Mouse (Mus musculus) gastrocnemius, adult 18-20 months (tissue): ENCODE results near the gene Cbx1. TPM values are rescaled to one million over a fixed set of nuclear protein-coding genes. Genes with fewer than 3 reads are reported as not detected.
"Not testable (repeated sequence)": the region's sequence is repeated elsewhere in the genome, so short reads cannot be mapped to it uniquely, and the experiment has no call there.

Experiments used
- DNase-seq: peaks from one replicate; pipeline ENCODE4 v3.0.0; 2021; ENCODE audit warnings: low spot score
- microRNA-seq: library from miRNA; unstranded; fragments of <30 nt; microRNA quantifications from one replicate; pipeline ENCODE4 v1.2.0, GENCODE M21; 2021
- total RNA-seq, 2 experiments: library from RNA; stranded (reverse); gene quantifications; 2 replicates each; pipeline ENCODE4 v1.2.3; 2021

The Cbx1 gene
- total RNA-seq, 2 experiments from 2014 or later, result 34.2 to 36.1 TPM

GRCm38 (mm10) chr11:96837298-96837697, 48.4 kb downstream of the Cbx1 start:
- DNase-seq, result peak; percentile 61

- DNase-seq, result no peak
These were observed 49.4 kb downstream of the Cbx1 start for GRCm38 (mm10) chr11:96838341-96838740.

DNA sequence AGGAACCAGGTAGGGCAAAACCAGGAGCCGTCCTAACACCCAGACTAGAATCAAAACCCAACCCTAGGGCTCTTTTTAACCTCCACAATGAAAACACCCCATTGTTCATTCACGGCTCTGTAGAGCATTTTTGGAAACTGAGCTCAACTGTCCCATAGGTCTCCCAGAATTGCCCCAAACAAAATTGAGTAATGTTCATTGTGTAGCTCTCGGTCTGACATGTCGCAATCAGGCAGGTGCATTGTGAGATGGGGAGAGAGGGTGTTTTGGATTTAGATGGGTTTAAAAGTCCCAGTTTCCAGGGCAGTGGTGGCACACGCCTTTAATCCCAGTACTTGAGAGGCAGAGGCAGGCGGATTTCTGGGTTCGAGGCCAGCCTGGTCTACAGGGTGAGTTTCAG, 50.5 kb downstream of the Cbx1 start:
- DNase-seq, result no peak

- DNase-seq, result no peak
These were observed 51.0 kb downstream of the Cbx1 start for GRCm38 (mm10) chr11:96839877-96840276.

DNA sequence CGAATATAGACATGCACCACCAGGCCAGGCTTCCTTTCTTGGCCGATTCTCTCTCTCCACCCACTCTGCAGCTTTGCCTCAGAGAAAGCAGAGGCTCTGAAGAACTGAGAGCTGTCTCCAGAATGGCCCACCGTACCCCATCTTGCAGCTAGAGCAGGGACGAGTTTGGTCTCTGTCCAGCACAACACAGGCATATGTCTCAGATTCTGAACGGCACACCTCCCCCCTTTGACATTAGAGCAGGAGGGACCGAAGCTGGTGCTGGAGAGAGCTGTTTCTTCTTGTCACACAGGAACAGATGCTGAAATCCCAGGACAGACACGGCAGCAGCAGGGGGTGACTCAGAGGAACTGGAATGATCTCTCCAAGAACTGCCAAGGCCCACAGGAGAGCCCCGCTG, 51.4 kb downstream of the Cbx1 start:
- DNase-seq, result no peak

DNA sequence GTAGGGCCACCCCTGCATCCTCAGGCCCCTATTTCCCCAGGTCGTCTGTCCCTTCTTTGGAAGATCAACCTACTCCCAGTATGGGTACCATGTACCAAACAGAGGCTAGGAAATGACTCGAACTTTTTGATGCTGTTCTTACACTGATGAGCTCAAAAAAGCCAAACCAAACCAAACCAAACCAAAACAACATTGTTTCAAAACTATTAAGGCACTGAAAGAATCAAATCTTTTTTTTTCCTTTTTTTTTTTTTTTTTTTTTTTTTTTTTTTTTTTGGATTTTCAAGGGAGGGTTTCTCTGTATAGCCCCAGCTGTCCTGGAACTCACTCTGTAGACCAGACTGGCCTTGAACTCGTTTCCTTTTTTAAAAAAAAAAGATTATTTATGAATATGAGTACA, 54.7 kb downstream of the Cbx1 start:
- DNase-seq, result no peak

DNA sequence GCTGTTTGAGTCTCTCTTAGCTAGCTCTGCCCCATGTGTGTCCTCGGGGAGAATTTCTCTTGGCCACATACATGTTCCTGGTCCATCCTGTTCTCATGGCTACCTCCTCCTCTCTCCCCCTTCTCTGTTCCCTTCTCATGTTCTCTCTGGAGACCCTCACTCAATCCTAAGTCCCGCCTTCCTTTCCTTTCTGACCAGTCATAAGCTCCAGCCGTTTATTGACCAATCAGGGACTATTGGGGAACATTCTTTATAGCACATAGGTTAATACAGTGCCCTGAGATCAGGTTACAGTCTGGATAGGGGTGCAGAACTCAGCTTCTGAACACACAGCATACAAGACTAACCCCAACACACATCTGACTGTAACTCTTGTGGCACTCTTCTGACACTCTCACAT, 58.3 kb downstream of the Cbx1 start:
- DNase-seq, result no peak

DNA sequence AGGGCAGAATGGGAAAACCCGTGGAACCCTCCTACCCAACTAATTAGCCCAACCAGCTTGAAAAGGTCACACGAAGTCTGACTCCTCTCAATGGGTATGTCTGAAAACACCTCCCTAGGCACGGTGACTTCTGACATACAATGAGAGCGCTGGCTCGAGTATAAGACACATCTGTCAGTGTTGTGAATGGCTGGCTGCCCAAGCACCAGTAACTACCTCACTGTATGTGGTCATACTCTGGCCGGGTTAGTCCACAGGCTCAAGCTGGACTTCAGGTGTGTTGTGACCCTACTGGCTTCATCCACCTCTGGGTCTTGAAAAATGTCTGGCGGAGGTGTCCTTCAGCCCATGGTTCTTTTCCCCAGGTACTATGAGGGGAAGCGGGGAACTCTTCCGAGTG, 59.8 kb downstream of the Cbx1 start:
- DNase-seq, result no peak

- not testable (repeated sequence) for DNase-seq
These were observed 60.2 kb downstream of the Cbx1 start for GRCm38 (mm10) chr11:96849145-96849544.

DNA sequence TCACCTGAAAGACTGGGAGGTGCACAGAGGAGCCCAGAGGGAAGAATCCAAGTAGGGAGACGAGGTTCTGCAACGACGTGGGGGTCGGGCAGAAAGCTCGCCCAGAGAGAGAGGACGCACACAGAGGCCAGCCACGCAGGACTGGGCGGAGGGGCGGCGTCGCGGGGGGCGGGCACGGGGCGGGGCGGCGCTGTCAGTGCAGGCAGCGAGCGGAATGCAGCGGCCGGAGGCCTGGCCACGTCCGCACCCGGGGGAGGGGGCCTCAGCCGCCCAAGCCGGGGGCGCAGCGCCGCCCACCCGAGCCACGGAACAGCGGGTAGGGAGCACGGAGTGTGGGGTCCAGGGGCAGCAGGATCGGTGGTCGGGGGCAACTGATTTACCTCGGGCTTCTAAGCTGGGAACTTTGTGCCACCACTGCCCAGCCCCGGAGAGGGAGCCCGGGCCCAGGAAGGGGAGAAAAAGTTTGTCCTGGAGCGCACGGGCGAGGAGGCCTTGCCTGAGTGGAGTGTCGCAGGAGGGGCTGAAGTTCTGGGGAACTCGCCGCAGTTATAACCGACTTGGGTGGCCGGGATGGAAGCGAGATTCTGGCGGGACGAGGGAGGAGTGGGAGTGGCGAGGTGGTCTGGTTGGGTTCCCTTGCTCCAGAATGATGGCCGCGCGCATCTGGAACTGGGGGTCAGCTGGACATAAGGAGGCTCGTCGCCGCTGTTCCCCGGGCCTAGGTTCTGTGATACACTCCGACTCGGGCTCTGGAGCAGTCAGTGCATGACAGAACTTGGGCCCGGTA, 60.9 kb downstream of the Cbx1 start, which contains the start of gene Copz2:
TSS of gene Copz2 (plus strand) at position 190 of the 787 bp plus-strand sequence.
- no peak for DNase-seq

DNA sequence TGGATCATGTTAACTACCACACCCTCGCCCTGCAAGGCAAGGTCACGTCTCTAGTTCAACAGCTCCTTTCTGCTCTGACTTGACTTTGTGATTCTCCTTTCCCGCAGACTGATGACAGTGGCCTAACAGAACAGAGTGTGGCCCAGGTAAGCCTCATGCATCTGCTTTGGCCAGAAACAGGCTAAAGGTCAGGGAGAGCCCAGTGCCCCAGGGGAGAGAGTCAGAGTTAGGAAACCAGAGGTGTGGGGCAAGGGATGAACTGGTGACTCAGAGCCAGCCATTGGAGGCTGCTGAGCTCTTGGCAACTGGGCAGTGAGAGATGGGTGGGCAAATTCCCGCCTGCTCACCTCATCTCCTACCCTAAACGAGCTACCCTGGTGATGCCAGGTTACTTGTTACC, 68.5 kb downstream of the Cbx1 start:
- no peak for DNase-seq

Small RNA genes within 50 kb of the gene (microRNA-seq; reads per million reads assigned to microRNA genes)
- gene Mir152, result 475 reads per million, percentile 74 among the genes with 10 or more reads in this experiment

Other genes with a start within 250 kb of the Cbx1 start
- gene Snx11, start 11.6 kb upstream of the Cbx1 start, total RNA-seq, result 10 to 100 TPM in 1 of 2 experiments, 1 to 10 TPM in 1; 9.6 to 10.3 TPM
- 100 to 1,000 TPM; 460 to 570 TPM for gene Nfe2l1, start 40.8 kb downstream of the Cbx1 start, total RNA-seq
- 10 to 100 TPM; 26.7 to 27.7 TPM for gene Copz2, start 60.7 kb downstream of the Cbx1 start, total RNA-seq
- 10 to 100 TPM; 24.9 to 25.7 TPM for gene Cdk5rap3, start 127.4 kb downstream of the Cbx1 start, total RNA-seq
- not detected for gene Prr15l, start 139.0 kb downstream of the Cbx1 start, total RNA-seq
- gene Pnpo, start 154.9 kb downstream of the Cbx1 start, total RNA-seq, result 1 to 10 TPM; 7.6 to 9.0 TPM
- 10 to 100 TPM; 11.2 TPM for gene Sp2, start 193.8 kb downstream of the Cbx1 start, total RNA-seq
- gene Sp6, start 224.3 kb downstream of the Cbx1 start, total RNA-seq, result under 1 TPM; 0.09 to 0.14 TPM
- gene Scrn2, start 240.8 kb downstream of the Cbx1 start, total RNA-seq, result 10 to 100 TPM; 13.1 to 13.2 TPM